Mouse (Mus musculus): ENCODE measurements around the gene Gm12830.

Gene Gm12830

GRCm38 (mm10) chr4:114821567-114822192, at the start of gene Gm12830:
Gm12830 (plus strand) TSS chr4:114821722.
- DNase-seq (ENCODE audit: low spot score in 2 of 2): no peak

DNA sequence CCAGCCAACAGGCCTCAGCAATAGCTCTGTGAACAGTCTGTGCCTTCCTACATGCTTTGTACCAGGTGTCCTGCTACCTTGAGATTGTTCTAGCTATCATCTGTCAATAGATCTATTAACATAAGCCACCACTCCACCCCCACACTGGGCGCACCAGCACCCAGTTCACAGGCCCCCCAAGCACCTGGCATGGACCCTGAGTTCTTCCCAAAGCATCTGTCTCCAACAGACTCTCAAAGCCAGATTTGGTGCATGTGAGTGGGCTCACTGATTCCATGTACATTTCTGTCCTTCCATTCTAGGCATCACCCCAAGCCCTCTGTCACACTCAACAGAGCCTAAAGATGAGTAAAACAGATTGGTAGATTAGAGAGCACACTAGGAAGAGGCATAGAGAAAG, 48.2 kb upstream of the Gm12830 start:
- no peak for DNase-seq (ENCODE audit: low spot score in 2 of 2)

DNA sequence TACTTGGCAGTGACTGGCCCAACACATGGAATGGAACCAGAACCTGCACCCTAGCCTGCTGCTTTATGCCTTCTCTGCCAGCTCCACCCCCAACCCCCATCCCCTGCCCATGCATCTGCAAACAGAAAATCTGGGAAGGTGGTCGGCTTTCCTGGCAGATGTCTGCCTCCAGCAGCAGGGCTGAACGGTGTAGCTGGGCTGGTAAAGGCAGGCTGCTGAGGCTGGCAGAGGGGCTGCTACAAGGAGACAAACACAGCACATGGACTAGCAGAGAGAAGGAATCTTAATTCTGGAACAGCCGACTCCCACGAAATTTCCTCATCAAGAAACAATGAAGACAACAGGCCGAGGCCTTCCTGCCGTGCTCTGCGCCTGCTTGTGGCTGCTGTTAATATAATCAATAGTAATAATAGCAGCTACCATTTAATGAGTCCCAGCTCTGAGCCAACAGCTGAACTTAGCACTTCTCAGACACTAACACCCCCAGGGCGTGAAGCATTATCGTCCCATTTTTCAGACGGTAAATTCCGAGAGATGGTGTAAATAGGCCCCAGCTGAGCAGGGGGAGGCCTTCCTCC, 43.8 kb upstream of the Gm12830 start:
- no peak for DNase-seq (ENCODE audit: low spot score in 2 of 2)

DNA sequence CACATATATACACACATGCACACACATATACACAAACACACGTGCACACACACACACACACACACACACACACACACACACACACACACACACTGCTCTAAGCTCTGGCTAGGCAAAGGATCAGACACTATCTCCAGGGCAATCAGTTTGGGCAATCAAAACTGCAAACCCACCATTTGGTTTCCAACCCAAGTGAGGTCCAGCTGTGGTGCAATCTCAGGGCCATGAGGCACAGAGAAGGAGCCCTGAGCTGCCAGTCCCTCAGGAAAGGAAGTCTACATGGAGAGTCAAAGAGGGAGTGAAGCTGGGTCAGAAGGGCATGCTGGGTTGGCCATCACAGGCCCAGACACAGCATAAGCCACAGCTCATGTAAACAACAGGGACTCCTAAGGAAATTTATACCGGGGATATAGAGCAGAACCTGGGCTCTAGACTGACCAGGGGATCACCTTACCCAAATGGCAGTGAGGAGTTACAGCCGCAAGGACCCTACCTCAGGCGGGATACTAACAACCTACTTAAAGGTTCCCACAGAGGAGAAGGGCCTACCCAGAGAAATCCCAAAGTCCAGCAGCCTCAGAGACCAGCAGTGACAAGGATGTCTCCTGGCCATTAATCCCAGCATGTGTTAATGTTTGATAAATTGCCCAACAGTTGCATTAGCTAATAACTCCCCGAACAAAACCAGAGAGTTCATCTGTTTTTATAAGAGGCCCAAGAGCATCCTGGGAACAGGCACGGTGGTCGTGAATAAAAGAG, 42.6 kb upstream of the Gm12830 start:
- no peak for DNase-seq (ENCODE audit: low spot score in 2 of 2)

- no peak for DNase-seq (ENCODE audit: low spot score in 2 of 2)
Measured at GRCm38 (mm10) chr4:114779475-114779757, 42.1 kb upstream of the Gm12830 start.

- no peak for DNase-seq (ENCODE audit: low spot score in 2 of 2)
Measured at GRCm38 (mm10) chr4:114779758-114780546, 41.6 kb upstream of the Gm12830 start.

DNA sequence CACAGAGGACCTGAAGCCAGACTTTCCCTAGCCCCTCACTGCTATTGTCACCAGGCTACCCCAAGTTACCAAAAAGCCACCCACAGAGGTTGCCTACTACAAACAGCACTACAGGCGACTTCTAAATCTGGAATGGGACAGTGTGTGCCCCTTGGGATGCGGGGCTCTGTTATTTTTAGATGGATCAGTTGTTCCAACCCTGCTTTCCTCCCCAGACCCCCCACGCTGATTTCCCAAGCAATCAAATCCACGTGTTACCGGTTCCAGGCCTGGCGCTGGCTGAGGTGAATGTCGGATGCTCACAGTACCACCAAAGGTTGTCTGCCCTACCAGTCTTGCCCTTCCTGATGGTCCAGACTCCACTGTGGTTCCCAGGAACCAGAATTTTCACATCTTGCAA, 38.7 kb upstream of the Gm12830 start:
- DNase-seq (ENCODE audit: low spot score in 2 of 2): no peak

DNA sequence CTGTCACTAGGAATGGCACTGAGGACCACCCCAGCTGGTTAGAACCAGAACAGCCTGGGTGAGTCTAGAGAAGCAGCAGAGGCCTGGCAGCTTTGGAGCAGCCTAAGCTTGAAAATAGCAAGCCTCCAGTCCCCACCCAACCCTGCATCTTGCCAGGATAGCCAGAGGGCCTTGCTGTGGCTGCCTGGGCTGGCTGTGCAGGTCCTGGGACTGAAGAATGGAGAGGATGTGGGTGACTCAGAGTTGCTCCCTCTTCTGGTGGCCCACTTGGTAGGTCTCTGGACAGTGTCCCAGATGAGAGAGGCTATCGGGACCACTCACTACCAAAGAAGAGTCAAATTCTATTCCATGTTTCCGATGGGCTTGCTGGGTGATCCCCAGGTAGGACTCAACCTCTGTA, 36.8 kb upstream of the Gm12830 start:
- no peak for DNase-seq (ENCODE audit: low spot score in 2 of 2)

GRCm38 (mm10) chr4:114788856-114789255, 32.7 kb upstream of the Gm12830 start:
- DNase-seq (ENCODE audit: low spot score in 2 of 2): no peak

DNA sequence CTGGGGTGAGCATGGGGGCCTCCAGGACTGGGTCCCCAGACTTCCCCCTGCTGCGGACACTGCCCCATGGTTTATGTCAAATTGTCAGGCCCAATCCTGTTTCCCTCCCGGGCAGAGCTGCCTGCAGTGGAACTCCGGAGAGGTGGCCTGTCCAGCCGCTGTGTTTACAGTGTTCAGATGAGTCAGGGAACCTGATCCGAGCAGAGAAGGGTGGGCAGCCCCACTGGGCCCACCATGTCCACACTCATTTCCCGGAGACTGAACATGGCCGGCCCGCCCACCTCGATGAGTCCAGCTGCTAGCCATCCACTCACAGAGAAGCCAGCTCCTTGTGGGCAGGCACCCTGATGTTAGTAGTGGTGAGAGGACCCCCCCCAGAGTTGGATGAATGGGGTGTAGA, 29.9 kb upstream of the Gm12830 start:
- DNase-seq (ENCODE audit: low spot score in 2 of 2): no peak

DNA sequence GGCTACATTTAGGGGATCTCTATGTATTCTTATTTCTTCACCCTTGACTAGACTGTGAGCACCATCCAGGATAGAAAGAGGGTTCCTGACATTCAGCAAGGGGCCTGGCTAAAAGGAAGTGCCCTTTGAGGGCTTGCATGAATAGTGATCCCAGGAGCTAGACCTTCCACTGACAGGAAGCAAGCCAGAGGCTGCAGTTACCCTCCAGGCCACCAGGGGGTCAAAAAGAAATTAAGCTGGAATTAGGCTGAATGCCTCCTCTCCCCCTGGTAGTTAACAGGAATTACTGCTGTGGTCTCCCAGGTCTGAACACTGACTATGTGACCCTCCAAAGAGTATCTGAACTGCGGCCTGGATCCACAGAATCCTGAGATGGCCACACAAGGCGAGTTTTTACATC, 27.7 kb upstream of the Gm12830 start:
- DNase-seq (ENCODE audit: low spot score in 2 of 2): no peak

DNA sequence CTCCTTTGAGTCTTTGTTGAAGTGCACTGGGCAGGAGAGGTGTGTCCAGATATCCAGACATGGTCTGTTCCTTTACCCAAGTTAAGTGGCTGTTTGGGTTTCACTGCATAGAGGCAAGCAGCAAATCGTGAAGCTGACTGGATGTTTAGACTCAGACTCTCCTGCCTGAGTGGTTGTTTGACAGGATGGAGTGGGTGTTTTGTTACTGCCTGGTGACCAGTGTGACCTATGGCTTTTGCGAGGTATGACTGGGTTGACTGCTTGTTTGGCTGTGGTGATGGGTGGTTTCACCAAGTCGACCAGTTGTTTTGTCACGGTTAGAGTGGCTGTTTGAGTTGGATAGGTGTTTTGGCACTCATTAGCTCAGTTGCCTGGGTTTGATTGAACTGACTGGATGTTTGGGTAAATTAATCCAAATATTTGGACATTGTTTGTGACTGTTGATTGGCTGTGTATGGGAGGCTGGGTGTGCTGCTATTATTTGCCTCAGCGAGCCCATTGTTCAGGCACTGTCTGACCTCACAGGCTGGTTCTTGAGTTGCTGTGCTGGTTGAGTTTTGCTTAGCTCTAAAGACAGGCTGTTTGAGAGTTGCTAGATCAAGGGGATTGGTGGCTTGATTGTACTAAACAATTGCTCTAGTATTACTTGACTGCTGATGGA, 24.1 kb upstream of the Gm12830 start:
- no peak for DNase-seq (ENCODE audit: low spot score in 2 of 2)

GRCm38 (mm10) chr4:114798041-114798624, 23.4 kb upstream of the Gm12830 start:
- DNase-seq (ENCODE audit: low spot score in 2 of 2): no peak

DNA sequence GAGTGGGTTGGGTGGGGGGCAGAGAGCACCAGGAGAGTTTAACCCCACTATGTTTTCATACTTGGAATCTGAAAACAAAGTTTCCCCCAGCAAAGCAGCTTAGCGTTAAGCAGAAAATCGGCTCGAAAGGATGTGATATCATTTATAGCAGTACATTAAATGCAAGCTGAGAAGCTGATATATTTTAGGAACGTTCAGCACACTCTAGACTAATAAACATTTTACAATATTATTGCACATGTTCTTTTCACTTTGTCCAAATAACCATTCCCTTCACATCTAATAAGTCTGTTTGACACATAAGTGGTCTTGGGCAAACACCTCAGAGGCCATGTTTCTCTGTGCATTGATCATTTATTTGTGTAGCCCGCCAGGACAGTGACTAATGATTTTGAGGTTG, 17.4 kb upstream of the Gm12830 start:
- no peak for DNase-seq (ENCODE audit: low spot score in 2 of 2)

- DNase-seq (ENCODE audit: low spot score in 2 of 2): no peak
Measured at GRCm38 (mm10) chr4:114818963-114819702, 2.4 kb upstream of the Gm12830 start.

DNA sequence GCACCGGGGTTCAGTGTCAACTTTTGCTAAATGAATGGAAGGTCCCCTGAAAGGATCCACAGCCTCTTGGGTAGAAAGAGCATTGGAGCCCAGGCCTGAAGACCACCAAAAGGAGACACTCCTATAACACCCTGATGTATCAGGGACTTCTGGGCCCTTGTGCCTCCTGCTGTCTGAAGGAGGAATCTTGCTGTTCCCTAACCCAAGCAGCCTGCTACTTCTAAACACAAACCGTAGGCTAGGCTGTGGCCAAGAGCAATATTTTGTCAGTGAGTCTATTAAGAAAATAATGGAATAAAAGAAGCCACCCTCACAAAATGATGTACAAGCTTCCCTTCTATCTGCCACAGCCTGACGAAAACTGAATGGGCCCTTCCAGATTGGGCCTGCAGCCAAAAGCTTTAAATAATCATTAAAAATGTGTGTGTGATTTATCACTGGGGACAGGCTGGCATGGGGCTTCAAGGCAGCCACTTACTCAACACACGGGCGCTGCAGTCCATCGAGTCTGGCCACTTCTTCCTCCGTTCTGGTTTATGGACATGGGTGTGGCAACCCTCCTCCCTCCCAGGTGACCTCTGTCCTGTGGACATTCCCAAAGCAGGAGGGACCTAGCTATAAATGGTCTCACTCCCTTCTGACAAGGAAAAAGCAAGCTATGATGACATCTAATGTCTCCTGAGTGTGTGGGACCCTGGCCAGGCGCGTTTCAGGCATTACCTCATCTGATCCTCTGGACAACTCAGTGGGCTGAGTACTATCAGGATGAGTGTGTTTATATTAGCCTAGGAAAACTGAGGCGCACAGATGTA, 13.5 kb downstream of the Gm12830 start:
- DNase-seq (ENCODE audit: low spot score in 2 of 2): no peak

GRCm38 (mm10) chr4:114841336-114841920, 19.9 kb downstream of the Gm12830 start:
- no peak for DNase-seq (ENCODE audit: low spot score in 2 of 2)

DNA sequence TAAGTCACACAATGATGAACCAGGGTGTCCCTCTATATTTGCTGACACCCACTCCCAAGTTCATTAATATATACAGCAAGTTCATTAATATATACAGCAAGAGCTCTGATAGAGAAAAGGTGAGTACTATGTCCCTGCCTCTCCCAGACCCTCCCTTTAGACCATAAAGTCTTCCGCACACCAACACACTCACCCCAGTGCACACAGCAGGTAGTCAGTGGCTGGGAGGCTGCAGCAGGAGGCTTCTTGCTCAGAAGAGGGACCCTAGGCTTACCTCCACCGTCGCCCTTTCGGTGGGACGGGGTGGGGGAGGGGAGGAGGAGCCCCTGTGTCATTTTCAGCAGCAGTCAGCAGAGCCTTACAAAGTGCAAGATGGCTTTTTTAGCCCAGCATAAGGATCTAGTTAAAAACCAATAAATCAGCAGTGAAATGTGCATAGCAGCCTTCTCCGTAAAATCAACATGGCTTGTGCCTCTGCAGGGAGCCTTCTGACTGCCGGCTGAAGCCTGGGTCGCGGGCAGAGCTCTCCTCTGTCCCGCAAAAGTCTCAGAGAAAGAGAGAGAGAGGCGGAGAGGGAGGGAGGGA, 20.9 kb downstream of the Gm12830 start:
- no peak for DNase-seq (ENCODE audit: low spot score in 2 of 2)

DNA sequence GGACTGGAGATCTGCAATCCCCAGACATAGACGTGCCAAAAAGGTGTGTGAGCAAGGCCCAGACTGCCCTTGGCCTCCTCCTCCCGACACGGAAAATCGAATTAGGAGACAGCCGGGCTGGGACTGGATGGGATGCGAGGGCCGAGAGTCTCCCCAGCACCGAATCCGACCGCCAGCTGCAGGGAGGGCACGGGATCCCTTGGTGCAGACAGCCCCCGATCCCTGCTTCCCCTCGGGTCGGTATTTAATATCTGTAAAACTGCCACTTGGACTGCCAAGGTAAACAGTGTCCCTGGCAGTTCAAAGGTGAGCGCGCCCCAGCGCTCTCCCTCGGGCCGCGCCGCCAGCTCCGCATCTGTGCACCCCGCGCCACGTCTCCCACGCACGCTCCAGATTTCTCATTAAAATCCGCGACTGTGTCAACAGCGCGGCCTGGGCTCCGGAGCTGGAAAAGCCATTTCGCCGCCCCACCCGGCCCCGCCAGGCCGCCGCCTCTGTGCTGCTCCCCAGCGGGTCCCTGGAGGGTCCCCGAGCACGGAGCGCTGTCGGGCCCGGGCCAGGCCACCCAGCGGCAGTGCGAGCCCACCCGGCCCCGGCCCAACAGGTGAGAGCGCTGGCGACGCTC, 21.7 kb downstream of the Gm12830 start:
- no peak for DNase-seq (ENCODE audit: low spot score in 2 of 2)
